Mouse (Mus musculus): ENCODE results near the gene Fhdc1. TPM values are rescaled to one million over a fixed set of nuclear protein-coding genes. Genes with fewer than 3 reads are reported as not detected.

The Fhdc1 gene
- total RNA-seq (2012; rRNA removed) = 0.48 and 1.2 TPM in 2 replicates

DNA sequence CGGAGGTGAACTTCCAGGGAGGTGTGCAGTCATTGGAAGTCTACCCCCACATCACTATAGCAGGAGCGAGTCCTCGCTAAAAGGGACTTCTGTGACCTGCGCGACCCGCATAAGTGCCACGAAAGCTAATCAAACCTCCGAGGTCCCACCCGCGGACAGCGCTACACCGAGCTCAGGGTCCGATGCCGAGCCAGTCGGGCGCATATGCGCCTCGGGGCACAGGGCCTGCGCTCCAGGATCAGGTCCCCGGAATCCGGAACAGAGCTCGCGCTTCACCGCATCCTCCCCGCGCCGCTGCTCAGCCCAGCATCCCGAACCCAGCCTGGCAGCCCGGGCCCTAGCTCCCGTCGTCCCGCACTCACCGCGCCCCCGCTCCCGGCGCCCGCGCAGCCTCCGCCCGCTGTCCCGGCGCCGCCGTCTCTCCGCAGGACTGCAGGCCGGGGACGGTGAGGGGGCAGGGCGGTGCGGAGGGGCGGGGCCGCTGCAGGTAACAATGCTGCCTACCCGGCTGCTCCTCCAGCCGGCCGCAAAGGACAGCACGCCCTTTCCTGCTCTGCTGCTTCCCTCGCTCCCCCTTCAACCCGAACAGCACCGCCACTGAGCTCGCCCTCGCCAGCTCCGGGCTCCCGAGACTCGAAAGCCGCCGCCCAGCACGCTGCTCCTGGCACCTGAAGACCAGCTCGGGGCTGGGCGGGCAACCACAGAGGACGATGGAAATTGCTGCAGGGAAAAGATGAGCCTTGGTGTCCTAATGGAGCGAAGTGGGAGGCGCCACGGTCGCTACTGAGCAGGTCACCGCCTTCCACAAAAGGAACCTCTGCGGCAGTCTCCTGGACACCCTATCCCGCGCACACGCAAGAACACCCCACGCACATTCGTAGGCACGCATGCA, at the start of gene Fhdc1:
Fhdc1 (minus strand) TSS at position 424 of the 892 bp plus-strand sequence.
- peak within 1 kb of the TSS; percentile 82 to 88 for H3K4me3 ChIP-seq (ENCODE audit: insufficient read depth in 1 of 2, low read depth in 1 of 2, low read length in 2 of 2, poor library complexity in 1 of 2, severe bottlenecking in 1 of 2)
- peak within 1 kb of the TSS; percentile 72 for H3K9ac ChIP-seq (ENCODE audit: insufficient read depth, low read depth, low read length, poor library complexity, severe bottlenecking)
- no peak for TF ChIP-seq HCFC1 (IDR thresholded peaks at IDR 0.05; ENCODE audit: borderline replicate concordance, insufficient read depth, low read length)
- TF ChIP-seq CHD2 (IDR thresholded peaks at IDR 0.05; ENCODE audit: low read depth, low read length) = no peak
- no peak for TF ChIP-seq ZNF384 (IDR thresholded peaks at IDR 0.05; ENCODE audit: low read depth, low read length)
- no peak for TF ChIP-seq ZC3H11A (IDR thresholded peaks at IDR 0.05; ENCODE audit: borderline replicate concordance, low read depth, low read length)
- no peak for TF ChIP-seq MAFK (IDR thresholded peaks at IDR 0.05; ENCODE audit: insufficient read depth, low read depth, low read length)
- DNase-seq (ENCODE audit: low read depth, low spot score) = peak; percentile 55
- in situ Hi-C loops (cut with MboI; ENCODE audit: low sequenced_read_pairs in 2 of 2, unreplicated experiment in 2 of 2) = no loop called here
- no peaks in the 10 kb centered on the region for H3K36me3 ChIP-seq (ENCODE audit: control insufficient read depth, insufficient read depth, low read length, poor library complexity, severe bottlenecking)
- peaks cover 0 to 2% of the 10 kb centered on the region in 2 experiments; a peak in 1 of 4 replicates for H3K4me1 ChIP-seq (ENCODE audit: control insufficient read depth in 2 of 2, insufficient read depth in 2 of 2, low read length in 2 of 2, poor library complexity in 1 of 2)
- no peak within 1 kb of the TSS for H3K27ac ChIP-seq (ENCODE audit: insufficient read depth, low read depth, low read length, poor library complexity, severe bottlenecking)
- H3K9me3 ChIP-seq (ENCODE audit: control insufficient read depth, insufficient read depth, low read depth, low read length) = no peaks in the 10 kb centered on the region

DNA sequence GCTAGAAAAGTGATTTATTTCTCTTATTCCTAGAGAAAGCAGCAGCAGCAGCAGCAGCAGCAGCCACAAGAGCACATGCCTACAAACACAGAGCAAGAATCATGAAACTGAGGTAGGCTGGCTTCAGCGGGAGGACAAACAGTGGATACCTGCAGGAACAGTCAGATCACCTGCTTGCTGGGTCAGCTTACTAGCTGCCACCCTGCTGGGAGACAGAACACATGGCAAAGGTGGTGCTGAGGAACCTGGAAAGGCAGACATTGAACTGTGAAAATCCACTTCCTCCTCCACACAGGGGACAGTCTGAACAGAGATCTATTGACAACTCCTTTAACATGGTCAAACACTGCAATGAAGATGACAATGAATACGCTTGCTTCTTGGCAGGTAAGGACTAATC, 48.8 kb upstream of the Fhdc1 start:
- TF ChIP-seq CHD2 (IDR thresholded peaks at IDR 0.05; ENCODE audit: low read depth, low read length) (no peak), HCFC1 (IDR thresholded peaks at IDR 0.05; ENCODE audit: borderline replicate concordance, insufficient read depth, low read length) (no peak), MAFK (IDR thresholded peaks at IDR 0.05; ENCODE audit: insufficient read depth, low read depth, low read length) (no peak), ZNF384 (IDR thresholded peaks at IDR 0.05; ENCODE audit: low read depth, low read length) (no peak), ZC3H11A (IDR thresholded peaks at IDR 0.05; ENCODE audit: borderline replicate concordance, low read depth, low read length) (no peak)
- no peak for DNase-seq (ENCODE audit: low read depth, low spot score)

DNA sequence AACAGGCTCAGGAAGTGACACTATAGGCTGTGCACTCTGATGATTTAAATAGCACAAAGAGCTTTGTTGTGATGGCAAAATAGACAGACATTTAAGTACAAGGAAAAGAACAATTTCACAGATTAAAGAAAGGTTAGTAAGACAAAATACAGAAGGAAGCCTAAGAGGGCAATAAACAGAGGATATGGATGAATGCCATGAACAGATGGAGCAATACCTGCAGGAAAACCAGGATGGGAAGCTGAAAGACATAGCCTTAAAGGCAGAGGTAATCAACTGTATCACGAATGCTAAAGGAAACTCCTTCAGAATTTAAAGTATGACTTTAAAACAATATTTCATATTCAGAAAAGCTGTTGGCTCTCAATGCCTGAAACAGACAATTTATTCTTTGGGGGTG, 44.7 kb upstream of the Fhdc1 start:
- no peak overlapping the region for H3K27ac ChIP-seq (ENCODE audit: insufficient read depth, low read depth, low read length, poor library complexity, severe bottlenecking)
- H3K36me3 ChIP-seq (ENCODE audit: control insufficient read depth, insufficient read depth, low read length, poor library complexity, severe bottlenecking) = no peaks in the 10 kb centered on the region
- TF ChIP-seq MAFK (IDR thresholded peaks at IDR 0.05; ENCODE audit: insufficient read depth, low read depth, low read length) (no peak), ZC3H11A (IDR thresholded peaks at IDR 0.05; ENCODE audit: borderline replicate concordance, low read depth, low read length) (no peak), ZNF384 (IDR thresholded peaks at IDR 0.05; ENCODE audit: low read depth, low read length) (no peak), HCFC1 (IDR thresholded peaks at IDR 0.05; ENCODE audit: borderline replicate concordance, insufficient read depth, low read length) (no peak), CHD2 (IDR thresholded peaks at IDR 0.05; ENCODE audit: low read depth, low read length) (no peak)
- H3K9me3 ChIP-seq (ENCODE audit: control insufficient read depth, insufficient read depth, low read depth, low read length) = no peaks in the 10 kb centered on the region
- no peak for DNase-seq (ENCODE audit: low read depth, low spot score)
- in situ Hi-C loops (cut with MboI; ENCODE audit: low sequenced_read_pairs in 2 of 2, unreplicated experiment in 2 of 2) = loop anchor here in 1 of 2 experiments (25.0 kb wide), 1 partner anchor 188 kb away; no protein-coding TSS in a partner anchor
- no peak overlapping the region for H3K4me3 ChIP-seq (ENCODE audit: insufficient read depth in 1 of 2, low read depth in 1 of 2, low read length in 2 of 2, poor library complexity in 1 of 2, severe bottlenecking in 1 of 2)
- no peak overlapping the region for H3K9ac ChIP-seq (ENCODE audit: insufficient read depth, low read depth, low read length, poor library complexity, severe bottlenecking)
- H3K4me1 ChIP-seq (ENCODE audit: control insufficient read depth in 2 of 2, insufficient read depth in 2 of 2, low read length in 2 of 2, poor library complexity in 1 of 2) = no peaks in the 10 kb centered on the region

More for the DNA sequence above, 48.8 kb upstream of the Fhdc1 start:
- Histone ChIP-seq H3K9ac (ENCODE audit: insufficient read depth, low read depth, low read length, poor library complexity, severe bottlenecking) (no peak overlapping the region), H3K4me1 (ENCODE audit: control insufficient read depth in 2 of 2, insufficient read depth in 2 of 2, low read length in 2 of 2, poor library complexity in 1 of 2) (no peaks in the 10 kb centered on the region), H3K4me3 (ENCODE audit: insufficient read depth in 1 of 2, low read depth in 1 of 2, low read length in 2 of 2, poor library complexity in 1 of 2, severe bottlenecking in 1 of 2) (no peak overlapping the region), H3K36me3 (ENCODE audit: control insufficient read depth, insufficient read depth, low read length, poor library complexity, severe bottlenecking) (no peaks in the 10 kb centered on the region), H3K9me3 (ENCODE audit: control insufficient read depth, insufficient read depth, low read depth, low read length) (no peaks in the 10 kb centered on the region), H3K27ac (ENCODE audit: insufficient read depth, low read depth, low read length, poor library complexity, severe bottlenecking) (no peak overlapping the region)
- in situ Hi-C loops (cut with MboI; ENCODE audit: low sequenced_read_pairs in 2 of 2, unreplicated experiment in 2 of 2) = loop anchor here in 1 of 2 experiments (25.0 kb wide), 1 partner anchor 192 kb away; no protein-coding TSS in a partner anchor

DNA sequence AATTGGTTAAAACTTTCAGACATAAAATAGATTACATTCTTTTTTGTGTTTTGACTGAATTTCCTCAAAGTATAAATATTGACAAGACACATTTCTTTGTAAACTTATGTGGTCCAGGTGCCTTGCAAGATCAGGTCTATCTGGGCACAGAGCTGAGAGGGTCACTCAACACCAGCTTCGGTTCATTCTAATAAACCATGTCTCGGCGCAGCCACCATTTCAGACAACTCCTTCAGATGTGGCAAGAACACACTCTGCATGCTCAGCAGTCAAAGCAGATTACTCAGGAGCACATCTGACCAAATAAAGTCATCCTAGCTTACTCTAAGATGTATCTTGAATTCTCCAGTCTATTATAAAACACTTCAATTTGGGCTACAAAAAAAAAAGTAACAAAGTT, 35.9 kb upstream of the Fhdc1 start:
- Histone ChIP-seq H3K27ac (ENCODE audit: insufficient read depth, low read depth, low read length, poor library complexity, severe bottlenecking) (no peak overlapping the region), H3K9ac (ENCODE audit: insufficient read depth, low read depth, low read length, poor library complexity, severe bottlenecking) (no peak overlapping the region), H3K36me3 (ENCODE audit: control insufficient read depth, insufficient read depth, low read length, poor library complexity, severe bottlenecking) (no peaks in the 10 kb centered on the region), H3K4me1 (ENCODE audit: control insufficient read depth in 2 of 2, insufficient read depth in 2 of 2, low read length in 2 of 2, poor library complexity in 1 of 2) (no peaks in the 10 kb centered on the region), H3K4me3 (ENCODE audit: insufficient read depth in 1 of 2, low read depth in 1 of 2, low read length in 2 of 2, poor library complexity in 1 of 2, severe bottlenecking in 1 of 2) (no peak overlapping the region), H3K9me3 (ENCODE audit: control insufficient read depth, insufficient read depth, low read depth, low read length) (no peaks in the 10 kb centered on the region)
- TF ChIP-seq CHD2 (IDR thresholded peaks at IDR 0.05; ENCODE audit: low read depth, low read length) = no peak
- TF ChIP-seq ZNF384 (IDR thresholded peaks at IDR 0.05; ENCODE audit: low read depth, low read length) = no peak
- no peak for TF ChIP-seq HCFC1 (IDR thresholded peaks at IDR 0.05; ENCODE audit: borderline replicate concordance, insufficient read depth, low read length)
- TF ChIP-seq ZC3H11A (IDR thresholded peaks at IDR 0.05; ENCODE audit: borderline replicate concordance, low read depth, low read length) = no peak
- TF ChIP-seq MAFK (IDR thresholded peaks at IDR 0.05; ENCODE audit: insufficient read depth, low read depth, low read length) = no peak
- no peak for DNase-seq (ENCODE audit: low read depth, low spot score)
- in situ Hi-C loops (cut with MboI; ENCODE audit: low sequenced_read_pairs in 2 of 2, unreplicated experiment in 2 of 2) = no loop called here
